Mouse (Mus musculus) hematopoietic stem cell, adult 5-6 weeks (primary cell): ENCODE results near the gene Cdc14a. TPM values are rescaled to one million over a fixed set of nuclear protein-coding genes. Genes with fewer than 3 reads are reported as not detected.
A peak's percentile ranks its signal among the peaks of the same experiment; 100 is the strongest.

Experiments used
- ATAC-seq, 2 experiments: fragments of 125-278 bp in 1 of 2; replicated peaks in 1 of 2; 2 replicates each; pipeline ENCODE4 v1.8.0; 2016 to 2017; ENCODE audit warnings: inconsistent platforms in 2 of 2, mild to moderate bottlenecking in 2 of 2, moderate number of reproducible peaks in 2 of 2, low read depth in 1 of 2, moderate TSS enrichment in 1 of 2; ENCODE audit not compliant: low FRiP score in 2 of 2, poor library complexity in 2 of 2, severe bottlenecking in 2 of 2, insufficient read depth in 1 of 2, low TSS enrichment in 1 of 2
- total RNA-seq: library from RNA; stranded (forward); fragments of 172-1452, 232-1000 nt; gene quantifications from 2 replicates; pipeline ENCODE4 v1.2.3, GENCODE M21; 2017

Gene Cdc14a
- total RNA-seq, 1 experiment from 2014 or later: 44.7 TPM

DNA sequence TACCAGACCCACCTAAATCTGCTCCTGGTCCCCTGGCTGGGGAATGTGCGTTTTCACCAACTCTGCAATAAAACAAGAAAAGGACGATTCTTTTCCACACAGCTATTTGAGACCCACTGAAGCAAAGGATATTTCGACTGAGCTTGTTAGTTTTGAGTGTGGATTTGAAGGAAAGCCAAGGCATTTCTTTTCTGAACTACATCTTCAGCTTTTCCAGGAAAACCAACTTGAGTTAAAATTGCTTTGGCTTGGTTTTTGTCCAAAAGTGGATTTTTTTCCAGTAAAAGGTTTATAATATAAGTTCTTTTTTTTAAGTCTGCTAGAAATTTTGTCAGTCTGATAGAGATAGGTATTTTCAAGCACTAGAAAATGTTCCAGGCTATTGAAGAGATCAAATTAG, 157.5 kb downstream of the Cdc14a start:
- ATAC-seq: no peak

DNA sequence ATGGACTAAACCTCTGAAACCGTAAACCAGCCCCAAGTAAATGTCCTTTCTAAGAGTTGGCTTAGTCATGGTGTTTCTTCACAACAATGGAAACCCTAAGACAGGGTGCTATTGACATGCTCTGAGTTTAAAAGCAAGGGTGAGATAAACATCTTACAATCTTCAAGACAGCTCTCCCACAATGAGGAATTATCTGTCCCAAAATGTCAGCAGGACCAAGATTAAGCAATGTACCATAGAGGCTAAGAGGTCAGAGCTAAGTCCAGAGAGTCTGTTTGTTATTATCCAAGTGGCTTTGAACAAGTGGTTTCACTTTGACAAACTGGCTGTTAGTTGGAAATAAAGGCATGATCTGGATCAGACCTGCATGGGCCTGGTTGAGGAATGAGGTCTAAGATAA, 159.9 kb downstream of the Cdc14a start:
- ATAC-seq: no peak

DNA sequence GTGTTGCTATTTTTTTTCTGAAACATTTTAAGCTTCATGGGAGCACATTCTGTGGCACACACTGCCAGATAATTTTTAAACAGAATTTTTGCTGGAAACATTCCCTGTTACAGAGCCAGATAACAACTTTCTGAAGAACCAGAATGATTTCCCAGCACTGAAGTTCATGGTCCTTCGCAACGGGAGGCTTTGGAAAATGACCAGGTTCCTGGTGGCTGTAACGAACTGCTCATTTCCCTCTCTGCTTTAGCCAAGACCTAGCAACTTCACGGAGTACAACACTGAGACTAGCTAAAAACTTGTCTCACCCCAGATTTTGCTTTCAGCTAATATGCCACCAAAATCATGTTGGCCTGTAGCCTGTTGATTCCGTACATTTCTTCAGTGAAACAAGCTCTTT, 160.8 kb downstream of the Cdc14a start:
- no peak for ATAC-seq

DNA sequence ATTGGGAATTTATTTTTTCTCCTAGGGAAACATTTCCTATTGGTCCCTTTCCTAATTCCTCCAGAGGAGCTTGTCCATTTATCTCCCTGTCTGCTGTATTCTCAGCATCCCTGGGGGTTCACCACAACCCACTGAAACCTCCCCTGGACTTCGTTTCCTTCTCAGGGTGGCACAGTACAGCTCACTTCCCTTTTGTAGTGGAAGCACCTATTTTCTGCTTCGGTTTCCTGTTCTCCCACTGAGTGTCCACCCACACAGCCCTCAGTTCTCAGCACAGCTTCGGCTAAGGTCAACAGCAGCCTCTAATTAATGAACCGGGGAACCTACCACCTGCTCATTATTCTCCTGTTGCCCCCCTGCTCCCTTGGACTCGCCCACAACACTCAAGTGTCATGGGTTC, 167.7 kb downstream of the Cdc14a start:
- ATAC-seq: peak in 1 of 2 experiments; percentile 43; a peak in 3 of 4 replicates

GRCm38 (mm10) chr3:116253077-116253531, 170.7 kb downstream of the Cdc14a start, which contains the start of gene Gpr88:
Gene Gpr88 (minus strand): TSS chr3:116253503.
- ATAC-seq: no peak

GRCm38 (mm10) chr3:116252255-116253040, 171.4 kb downstream of the Cdc14a start:
- ATAC-seq: peak; percentile 28 to 36; a peak in 3 of 4 replicates

DNA sequence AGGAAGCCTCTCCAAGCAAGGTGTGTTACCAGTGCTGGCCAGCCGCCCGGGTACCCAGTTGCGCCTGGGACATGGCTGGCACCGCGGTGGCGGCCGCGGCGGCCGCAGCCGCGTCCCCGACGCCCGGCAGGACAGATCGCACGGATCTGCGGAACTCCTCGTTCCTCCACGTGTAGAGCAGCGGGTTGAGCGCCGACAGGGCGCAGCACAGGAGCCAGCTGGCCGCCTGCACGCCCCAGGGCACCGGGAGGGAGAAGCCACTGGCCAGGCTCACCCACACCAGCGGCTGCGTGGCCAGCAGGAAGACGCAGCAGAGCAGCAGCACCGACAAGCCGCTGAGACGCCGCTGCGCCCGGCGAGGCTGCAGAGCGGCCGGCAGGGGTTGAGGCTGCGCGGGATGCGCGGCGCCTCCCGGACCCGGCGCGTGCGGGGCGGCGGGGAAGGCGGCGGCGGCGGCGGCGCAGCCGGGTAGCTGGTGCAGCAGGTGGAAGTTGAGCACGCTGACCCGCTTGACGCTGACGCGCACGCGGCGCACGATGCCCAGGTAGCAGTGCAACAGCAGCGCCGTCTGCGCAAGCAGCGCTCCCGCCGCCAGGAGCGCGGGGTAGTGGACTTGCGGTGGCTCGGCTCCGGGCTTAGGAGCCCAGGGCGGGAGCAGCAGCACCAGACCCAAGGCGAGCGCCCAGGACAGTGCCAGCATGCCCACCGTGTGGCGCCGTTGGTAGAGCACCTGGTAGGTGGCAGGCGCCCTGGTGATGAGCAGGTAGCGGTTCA, 172.2 kb downstream of the Cdc14a start:
- peak; percentile 16 to 25; a peak in 3 of 4 replicates for ATAC-seq

DNA sequence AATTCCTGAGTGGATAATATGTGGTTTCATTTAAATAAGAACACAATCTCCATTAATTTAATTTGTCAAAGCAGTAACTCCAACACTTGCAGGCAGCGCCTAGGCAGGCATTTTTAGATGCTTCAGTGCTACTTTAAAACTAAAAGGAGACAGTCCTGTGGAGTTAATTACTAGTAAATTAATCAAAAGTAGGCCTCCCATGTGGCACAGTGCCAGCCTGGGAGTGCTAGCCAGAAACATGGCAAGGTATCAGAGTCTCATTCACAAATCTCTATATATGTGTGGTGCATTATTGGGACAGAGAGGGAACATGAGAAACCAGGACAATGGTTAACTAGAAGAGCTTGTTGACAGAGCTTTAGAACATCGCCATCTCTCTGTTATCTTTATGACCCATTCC, 174.8 kb downstream of the Cdc14a start:
- ATAC-seq: no peak

DNA sequence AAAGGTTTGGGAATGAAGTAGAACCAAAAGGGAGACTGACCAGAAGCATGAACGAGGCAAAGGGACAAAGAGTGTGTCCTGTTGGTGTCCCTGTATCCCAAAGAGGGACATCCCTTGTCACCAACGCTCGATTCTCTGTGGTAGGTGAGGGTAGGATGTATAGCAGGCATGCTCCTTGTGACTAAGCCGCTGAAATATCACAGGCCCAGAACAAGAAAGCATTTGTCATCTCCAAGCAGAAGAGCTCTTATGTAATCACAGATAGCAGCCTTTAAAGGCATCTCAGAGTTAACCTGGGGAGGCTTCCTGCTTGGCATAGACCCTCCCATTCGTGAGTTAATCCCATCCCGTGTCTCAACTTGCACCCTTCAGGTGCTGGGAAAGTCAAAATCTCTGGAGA, 179.4 kb downstream of the Cdc14a start:
- no peak for ATAC-seq

DNA sequence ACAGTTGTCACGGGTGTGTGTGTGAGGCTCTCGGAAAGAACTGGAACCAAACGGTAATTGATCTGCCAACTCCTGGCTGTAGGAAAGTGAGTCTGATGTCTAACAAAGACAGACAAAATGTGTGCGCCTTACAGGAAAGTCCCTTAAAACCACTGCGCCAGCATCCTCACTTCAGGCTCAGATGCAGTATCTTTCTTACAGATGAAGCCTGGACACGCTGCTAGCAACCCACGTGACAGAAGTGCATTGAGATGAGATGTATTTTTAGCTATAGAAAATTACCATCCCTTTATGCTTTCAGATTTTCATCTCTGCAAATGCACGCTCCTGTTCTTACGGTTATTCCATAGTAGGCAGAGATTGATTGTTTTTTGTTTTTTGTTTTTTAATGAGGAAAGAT, 181.1 kb downstream of the Cdc14a start:
- ATAC-seq: no peak

DNA sequence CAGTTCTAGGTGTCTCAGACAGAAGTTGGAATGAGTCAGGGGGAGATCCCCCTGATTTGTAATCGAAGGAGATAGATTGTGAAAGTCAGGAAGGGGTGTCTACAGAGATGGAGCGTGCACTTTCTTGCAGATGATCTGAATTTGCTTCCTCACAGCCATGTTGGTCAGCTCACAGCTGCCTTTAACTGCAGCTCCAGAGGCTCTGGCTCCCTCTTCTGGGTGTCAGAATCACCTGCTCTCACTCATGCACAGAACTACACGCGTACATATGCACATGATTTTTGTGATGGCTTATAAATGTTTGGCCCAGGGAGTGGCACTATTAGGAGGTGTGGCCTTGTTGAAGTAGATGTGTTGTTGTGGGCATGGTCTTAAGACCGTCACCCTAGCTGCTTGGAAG, 186.3 kb downstream of the Cdc14a start:
- ATAC-seq: no peak

- ATAC-seq: no peak
Observed at GRCm38 (mm10) chr3:116236856-116237255, 187.0 kb downstream of the Cdc14a start.

- no peak for ATAC-seq
Observed at GRCm38 (mm10) chr3:116233515-116233914, 190.3 kb downstream of the Cdc14a start.

- no peak for ATAC-seq
Observed at GRCm38 (mm10) chr3:116232763-116233162, 191.1 kb downstream of the Cdc14a start.

DNA sequence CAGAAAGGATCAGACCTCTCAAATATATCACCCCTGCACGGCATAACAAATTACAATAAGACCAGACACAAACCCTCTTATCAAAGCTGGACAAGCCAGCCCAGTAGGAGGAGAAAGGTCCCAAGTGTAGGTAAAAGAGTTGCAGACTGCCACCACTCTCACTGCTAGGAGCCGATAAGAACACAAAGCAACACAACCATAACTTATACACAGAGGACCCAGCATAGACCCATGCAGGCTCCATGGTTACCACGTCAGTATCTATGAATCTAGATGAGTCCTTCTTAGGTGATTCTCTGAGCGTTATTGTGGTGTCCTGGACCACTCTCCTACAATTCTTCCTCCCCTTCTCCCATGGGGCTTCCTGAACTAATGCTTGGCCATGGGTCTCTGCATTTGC, 194.5 kb downstream of the Cdc14a start:
- ATAC-seq: no peak

DNA sequence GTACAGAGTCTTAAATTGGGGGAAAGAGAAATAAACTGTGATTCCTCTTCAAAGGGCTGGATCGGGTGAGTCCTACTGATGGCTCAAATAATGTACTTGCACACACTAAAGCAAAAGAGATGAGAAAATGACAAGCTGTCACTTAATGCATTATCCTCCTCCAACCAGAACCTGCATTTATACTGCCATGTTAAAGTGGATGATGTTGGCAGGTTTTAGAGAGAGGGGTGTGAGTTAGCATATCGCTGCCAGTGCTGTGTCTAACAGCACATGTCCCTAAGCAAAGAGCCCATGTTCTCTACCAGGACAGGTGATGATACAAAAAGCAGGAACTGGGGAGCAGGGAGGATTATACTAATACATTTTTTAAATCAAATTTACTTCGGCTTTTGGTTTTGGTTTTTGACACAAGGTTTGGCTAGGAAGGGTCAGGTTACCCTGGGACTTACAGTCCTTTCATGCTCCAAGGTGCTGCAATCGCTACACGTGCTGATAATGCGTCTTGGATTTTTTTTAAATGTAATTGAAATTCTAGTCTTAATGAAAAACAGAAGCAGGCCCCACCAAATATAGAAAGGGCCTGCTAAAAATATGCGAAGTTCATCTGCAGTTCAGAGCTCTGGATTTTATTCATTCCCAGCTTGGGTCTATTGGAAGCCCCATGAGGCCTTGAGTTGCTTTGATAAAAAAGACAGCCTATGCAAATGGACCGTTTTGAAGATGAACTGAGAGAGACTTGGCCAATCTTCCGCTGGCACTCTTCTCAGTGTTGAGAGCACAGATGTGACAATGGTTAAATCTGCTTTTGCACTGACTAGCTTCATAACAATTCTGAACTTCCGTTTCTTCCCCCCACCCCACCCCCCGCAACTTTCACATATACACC, 195.2 kb downstream of the Cdc14a start:
- ATAC-seq: no peak

DNA sequence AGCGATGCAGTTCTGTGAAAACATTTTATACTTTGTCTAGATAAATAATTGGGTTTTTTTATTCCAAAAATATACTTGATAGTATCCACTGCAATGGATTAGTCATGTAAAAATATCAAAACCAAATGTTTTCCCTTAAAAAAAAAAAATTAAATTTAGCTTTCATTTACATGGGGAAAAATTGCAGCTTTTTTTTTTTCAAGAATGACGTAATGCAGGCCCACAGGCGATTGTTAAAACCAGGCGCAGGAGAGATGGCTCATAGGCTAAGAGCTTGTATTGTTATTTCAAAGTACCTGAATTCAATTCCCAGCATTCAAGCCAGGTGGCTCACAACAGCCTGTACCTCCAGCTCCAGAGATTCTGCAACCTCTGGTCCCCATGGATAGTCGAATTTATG, 196.4 kb downstream of the Cdc14a start:
- no peak for ATAC-seq

DNA sequence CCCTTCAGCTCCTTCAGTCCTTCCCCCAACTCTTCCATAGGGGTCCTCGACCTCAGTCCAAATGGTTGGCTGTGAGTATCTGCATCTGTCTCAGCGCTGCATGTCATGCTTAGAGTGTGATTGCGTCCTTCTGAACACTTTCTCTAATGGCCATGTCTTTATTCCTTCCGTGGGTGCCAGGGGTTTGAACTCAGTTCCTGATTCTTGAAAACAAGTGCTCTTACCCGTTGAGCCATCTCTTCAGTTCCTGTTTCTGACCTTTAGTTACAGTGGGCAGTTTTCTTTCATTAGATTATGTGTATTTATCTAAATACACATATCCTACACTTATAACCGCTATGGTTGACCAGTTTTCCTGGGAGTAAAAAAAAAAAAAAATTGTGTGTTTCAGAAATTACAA, 196.9 kb downstream of the Cdc14a start:
- ATAC-seq: no peak
